Mouse (Mus musculus) midbrain, postnatal 0 days (tissue): ENCODE data around the gene Lrrc51. TPM values are rescaled to one million over a fixed set of nuclear protein-coding genes. Genes with fewer than 3 reads are reported as not detected.

Experiments
- ATAC-seq: fragments of 200-750 bp; cut with Nextera tagmentation; 2 replicates; pipeline ENCODE4 v1.8.0; 2017; ENCODE audit warnings: moderate number of reproducible peaks, mild to moderate bottlenecking, moderate TSS enrichment, moderate library complexity; ENCODE audit not compliant: low FRiP score
- DNase-seq: peaks from one replicate; pipeline ENCODE4 v3.0.0-alpha.2; 2015; ENCODE audit warnings: low spot score
- H3K27ac ChIP-seq: fragments of 300-500 bp; sonication (generic); 2 replicates; pipeline ENCODE4 v1.5.1; 2014; ENCODE audit warnings: low read depth, mild to moderate bottlenecking, low read length, mixed read lengths
- H3K27me3 ChIP-seq: fragments of 300-500 bp; sonication (generic); 2 replicates; pipeline ENCODE4 v1.6.1; 2014; ENCODE audit warnings: low read length, control low read depth, mixed read lengths; ENCODE audit not compliant: insufficient read depth
- H3K36me3 ChIP-seq: fragments of 300-500 bp; sonication (generic); 2 replicates; pipeline ENCODE4 v1.6.1; 2014; ENCODE audit warnings: low read length, control low read depth, mixed read lengths; ENCODE audit not compliant: insufficient read depth
- H3K4me1 ChIP-seq: fragments of 300-500 bp; sonication (generic); 2 replicates; pipeline ENCODE4 v1.6.1; 2014; ENCODE audit warnings: mild to moderate bottlenecking, control low read depth, antibody characterized with exemption, low read length, mixed read lengths; ENCODE audit not compliant: insufficient read depth
- H3K4me2 ChIP-seq: fragments of 300-500 bp; sonication (generic); 2 replicates; pipeline ENCODE4 v1.6.1; 2014; ENCODE audit warnings: low read depth, mild to moderate bottlenecking, low read length, mixed read lengths; ENCODE audit not compliant: poor library complexity, severe bottlenecking
- H3K4me3 ChIP-seq: fragments of 300-500 bp; sonication (generic); 2 replicates; pipeline ENCODE4 v1.5.1; 2014; ENCODE audit warnings: low read depth, mild to moderate bottlenecking, low read length, moderate library complexity
- H3K9ac ChIP-seq: fragments of 300-500 bp; sonication (generic); replicated peaks from 2 replicates; pipeline ENCODE4 v1.6.1; 2014; ENCODE audit warnings: mild to moderate bottlenecking, low read length, moderate library complexity, mixed read lengths; ENCODE audit not compliant: poor library complexity, severe bottlenecking
- H3K9me3 ChIP-seq: fragments of 300-500 bp; sonication (generic); 2 replicates; pipeline ENCODE4 v1.6.1; 2016; ENCODE audit warnings: low read length, control low read depth
- CTCF ChIP-seq: IDR thresholded peaks from 2 replicates; pipeline ENCODE4 v1.5.1; 2016; ENCODE audit warnings: antibody characterized with exemption, mild to moderate bottlenecking
- WGBS: fragments of 180-500 bp; shearing (Covaris S2); extraction: QIAGEN DNeasy Blood & Tissue Kit; methylation state at CpG from one replicate; pipeline ENCODE4 v1.1.7; 2014; 5-methylcytosine and 5-hydroxymethylcytosine counted together
- polyA plus RNA-seq: library from polyadenylated mRNA; unstranded; fragments of >200 nt; fragmentation: Nextera tagmentation; extraction: Ambion mirVana; gene quantifications from 2 replicates; pipeline ENCODE4 v1.2.1, GENCODE M21; 2015
- total RNA-seq: library from RNA; depleted of rRNA; stranded (reverse); fragments of >200 nt; gene quantifications from 2 replicates; pipeline ENCODE4 v1.2.3, GENCODE M21; 2014

Lrrc51 gene
- total and polyA plus RNA-seq, 2 experiments from 2014 or later: 6.9 to 7.0 TPM

DNA sequence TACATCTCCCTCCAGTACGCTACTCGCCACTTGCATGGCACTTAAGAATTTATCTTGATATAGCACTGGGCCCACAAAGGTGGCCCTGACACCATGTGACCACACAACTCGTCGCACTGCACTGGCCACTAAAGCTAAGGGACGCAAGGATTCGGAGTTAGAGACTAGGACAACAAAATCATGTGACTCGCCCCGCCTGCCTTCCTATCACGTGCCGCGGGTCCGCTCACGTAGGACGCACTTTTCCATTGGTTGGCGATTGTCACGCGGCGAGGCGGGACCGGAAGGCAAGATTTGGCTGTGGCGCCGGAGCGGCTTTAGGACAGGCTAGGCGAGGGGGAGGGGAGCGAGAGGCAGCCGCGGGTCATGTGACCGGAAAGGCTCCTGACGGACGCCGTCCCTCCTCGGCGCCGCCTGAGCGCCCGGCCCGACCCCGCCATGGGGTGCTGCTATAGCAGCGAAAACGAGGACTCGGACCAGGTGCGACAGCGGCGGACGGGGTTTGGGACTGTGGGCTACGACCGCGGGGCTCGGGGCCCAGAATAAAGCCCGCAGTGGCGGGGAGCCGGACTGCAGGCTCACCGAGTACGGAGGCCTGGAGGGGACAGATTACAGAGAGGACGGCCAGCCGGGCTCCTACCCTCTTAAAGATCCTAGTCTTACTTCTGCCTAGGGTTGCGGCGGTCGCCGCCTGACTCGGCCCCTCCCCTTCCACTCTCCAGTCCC is 28.0 kb downstream of the Lrrc51 start, which contains the start of gene Lamtor1:
TSS of gene Lamtor1 (plus strand) at position 344 of the 726 bp plus-strand sequence.
- TF ChIP-seq CTCF: no peak
- Histone ChIP-seq H3K27me3 (no peaks in the 10 kb centered on the region), H3K9me3 (no peaks in the 10 kb centered on the region), H3K36me3 (peaks cover 13% of the 10 kb centered on the region; the same call in 1 of the 2 replicates), H3K4me1 (0 out of 2 replicates have a peak, but pooled peaks cover 3% of the 10 kb centered on the region), H3K9ac (peak within 1 kb of the TSS; percentile 89), H3K27ac (peak within 1 kb of the TSS; percentile 93), H3K4me2 (peak within 1 kb of the TSS; percentile 77), H3K4me3 (peak within 1 kb of the TSS; percentile 77)
- DNase-seq: peak; percentile 99
- under 1% methylated on average over 61 of the region's 61 CpGs for WGBS
- peak; percentile 98 for ATAC-seq

- H3K27me3 ChIP-seq: no peaks in the 10 kb centered on the region
- no peak for ATAC-seq
- no peak overlapping the region for H3K9ac ChIP-seq
- no peak overlapping the region for H3K27ac ChIP-seq
- H3K9me3 ChIP-seq: no peaks in the 10 kb centered on the region
- 0 out of 2 replicates have a peak, but pooled peaks cover 3% of the 10 kb centered on the region for H3K4me1 ChIP-seq
- no peak overlapping the region for H3K4me3 ChIP-seq
- TF ChIP-seq CTCF: peak; percentile 26
- H3K4me2 ChIP-seq: no peak overlapping the region
- no peak for DNase-seq
- H3K36me3 ChIP-seq: peaks cover 5% of the 10 kb centered on the region; the same call in 1 of the 2 replicates
Observed at GRCm38 (mm10) chr7:101902846-101903245, 30.8 kb downstream of the Lrrc51 start.

- 91% methylated on average over 10 of the region's 10 CpGs for WGBS
- H3K4me1 ChIP-seq: 0 out of 2 replicates have a peak, but pooled peaks cover 8% of the 10 kb centered on the region
- DNase-seq (no peak), ATAC-seq (no peak)
- no peaks in the 10 kb centered on the region for H3K9me3 ChIP-seq
- peaks cover 5% of the 10 kb centered on the region; the same call in 1 of the 2 replicates for H3K36me3 ChIP-seq
- H3K4me3 ChIP-seq: no peak overlapping the region
- H3K27ac ChIP-seq: no peak overlapping the region
- H3K9ac ChIP-seq: no peak overlapping the region
- no peak for TF ChIP-seq CTCF
- no peak overlapping the region for H3K4me2 ChIP-seq
- no peaks in the 10 kb centered on the region for H3K27me3 ChIP-seq
Observed at GRCm38 (mm10) chr7:101901969-101902368, 31.7 kb downstream of the Lrrc51 start.

- H3K4me2 ChIP-seq: no peak overlapping the region
- TF ChIP-seq CTCF: no peak
- H3K4me3 ChIP-seq: no peak overlapping the region
- H3K4me1 ChIP-seq: 0 out of 2 replicates have a peak, but pooled peaks cover 5% of the 10 kb centered on the region
- ATAC-seq (no peak), DNase-seq (no peak)
- H3K9ac ChIP-seq: no peak overlapping the region
- H3K9me3 ChIP-seq: no peaks in the 10 kb centered on the region
- H3K36me3 ChIP-seq: peaks cover 5% of the 10 kb centered on the region; the same call in 1 of the 2 replicates
- no peak overlapping the region for H3K27ac ChIP-seq
- WGBS: 91% methylated on average over 16 of the region's 16 CpGs
- no peaks in the 10 kb centered on the region for H3K27me3 ChIP-seq
Observed at GRCm38 (mm10) chr7:101900331-101901097, 33.2 kb downstream of the Lrrc51 start.

GRCm38 (mm10) chr7:101896104-101897066 is 37.3 kb downstream of the Lrrc51 start:
- peak; percentile 96 for ATAC-seq
- Histone ChIP-seq H3K27me3 (no peaks in the 10 kb centered on the region), H3K4me3 (peak overlapping the region; percentile 51), H3K36me3 (peaks cover 5% of the 10 kb centered on the region; the same call in 1 of the 2 replicates), H3K9ac (peak overlapping the region; percentile 56), H3K4me2 (peak overlapping the region; percentile 54), H3K27ac (peak overlapping the region; percentile 86), H3K9me3 (no peaks in the 10 kb centered on the region), H3K4me1 (0 out of 2 replicates have a peak, but pooled peaks cover 5% of the 10 kb centered on the region)
- TF ChIP-seq CTCF: no peak
- WGBS: under 1% methylated on average over 57 of the region's 57 CpGs
- DNase-seq: peak; percentile 99
